Mouse (Mus musculus): ENCODE results near the gene Cyp27b1. TPM values are rescaled to one million over a fixed set of nuclear protein-coding genes. Genes with fewer than 3 reads are reported as not detected.

Gene Cyp27b1
- total RNA-seq, 2 experiments from 2014 or later: 0.45 TPM; not detected in 1

DNA sequence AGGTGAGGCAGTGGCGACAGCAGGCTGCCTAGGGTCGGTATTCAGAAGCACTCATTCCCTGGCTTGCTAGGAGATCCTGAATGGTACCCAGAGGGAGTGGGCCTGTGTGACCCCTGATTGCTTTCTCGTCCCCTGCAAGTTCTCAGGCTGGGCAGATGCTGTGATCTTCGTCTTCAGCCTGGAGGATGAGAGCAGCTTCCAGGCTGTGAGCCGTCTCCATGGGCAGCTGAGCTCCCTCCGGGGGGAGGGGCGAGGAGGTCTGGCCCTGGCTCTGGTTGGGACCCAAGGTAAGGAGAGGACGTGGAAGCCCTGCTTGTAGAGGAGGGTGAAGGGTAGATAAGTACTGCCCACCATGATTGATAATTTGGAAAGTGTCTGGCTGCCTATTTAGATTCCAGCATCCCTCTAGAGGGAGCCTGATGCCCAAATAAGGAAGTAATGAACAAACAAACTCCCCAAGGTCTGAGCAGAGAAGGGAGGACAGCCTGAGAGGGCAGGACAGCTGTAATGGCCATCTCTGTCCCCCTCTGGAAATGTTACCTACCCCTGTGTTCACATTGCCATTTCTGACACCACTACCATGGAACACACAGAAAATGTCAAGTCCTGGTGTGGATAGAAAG, 35.4 kb downstream of the Cyp27b1 start:
- no peak for ATAC-seq (replicated peaks; ENCODE audit: poor library complexity, severe bottlenecking)

DNA sequence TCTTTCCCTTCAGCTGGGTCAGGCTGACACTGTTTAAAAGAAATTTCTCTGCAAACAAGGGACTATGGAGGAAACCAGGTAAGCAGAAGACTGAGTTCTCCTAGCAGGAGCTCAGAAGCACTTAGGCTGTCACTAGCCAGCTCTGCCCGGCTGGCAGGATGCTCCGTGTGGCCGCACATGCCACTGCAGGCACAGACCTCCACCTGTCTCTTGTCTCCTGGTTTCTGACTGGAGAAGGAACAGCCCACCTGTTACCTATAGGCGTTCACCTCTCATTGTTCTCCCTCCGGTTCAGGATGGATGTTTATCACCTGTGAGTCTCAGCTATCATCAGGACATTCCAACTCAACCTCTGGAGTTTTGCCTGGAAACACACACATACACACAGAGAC, 35.9 kb downstream of the Cyp27b1 start:
- no peak for ATAC-seq (replicated peaks; ENCODE audit: poor library complexity, severe bottlenecking)

DNA sequence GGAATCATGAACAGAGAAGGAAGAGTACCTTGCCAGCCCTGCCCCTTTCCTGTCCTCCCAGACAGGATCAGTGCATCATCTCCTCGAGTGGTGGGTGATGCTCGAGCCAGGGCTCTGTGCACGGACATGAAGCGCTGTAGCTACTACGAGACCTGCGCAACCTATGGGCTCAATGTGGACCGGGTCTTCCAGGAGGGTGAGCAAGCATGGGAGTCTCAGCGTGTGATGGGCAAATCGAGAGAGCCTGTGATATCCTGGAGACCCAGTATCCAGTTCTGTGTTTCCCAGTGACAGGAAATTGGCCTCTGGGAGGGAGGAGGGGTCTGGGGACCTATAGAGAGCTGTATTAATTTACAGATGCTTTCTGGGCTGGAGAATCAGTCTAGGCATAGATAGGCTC, 37.0 kb downstream of the Cyp27b1 start:
- no peak for ATAC-seq (replicated peaks; ENCODE audit: poor library complexity, severe bottlenecking)

DNA sequence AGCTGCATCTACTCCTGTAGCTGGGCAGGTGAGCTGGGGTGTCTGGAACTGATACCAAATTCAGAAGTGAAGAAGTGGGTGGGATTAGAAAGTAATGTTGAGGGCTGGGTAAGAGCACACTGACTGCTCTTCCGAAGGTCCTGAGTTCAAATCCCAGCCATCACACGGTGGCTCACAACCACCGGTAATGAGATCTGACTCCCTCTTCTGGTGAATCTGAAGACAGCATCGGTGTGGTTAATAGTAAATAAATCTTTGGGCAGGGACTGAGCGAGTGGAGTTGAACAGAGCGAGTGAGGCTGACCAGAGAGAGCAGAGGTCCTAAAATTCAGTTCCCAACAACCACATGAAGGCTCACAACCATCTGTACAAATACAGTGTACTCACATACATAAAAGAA, 37.6 kb downstream of the Cyp27b1 start:
- ATAC-seq (replicated peaks; ENCODE audit: poor library complexity, severe bottlenecking): no peak

DNA sequence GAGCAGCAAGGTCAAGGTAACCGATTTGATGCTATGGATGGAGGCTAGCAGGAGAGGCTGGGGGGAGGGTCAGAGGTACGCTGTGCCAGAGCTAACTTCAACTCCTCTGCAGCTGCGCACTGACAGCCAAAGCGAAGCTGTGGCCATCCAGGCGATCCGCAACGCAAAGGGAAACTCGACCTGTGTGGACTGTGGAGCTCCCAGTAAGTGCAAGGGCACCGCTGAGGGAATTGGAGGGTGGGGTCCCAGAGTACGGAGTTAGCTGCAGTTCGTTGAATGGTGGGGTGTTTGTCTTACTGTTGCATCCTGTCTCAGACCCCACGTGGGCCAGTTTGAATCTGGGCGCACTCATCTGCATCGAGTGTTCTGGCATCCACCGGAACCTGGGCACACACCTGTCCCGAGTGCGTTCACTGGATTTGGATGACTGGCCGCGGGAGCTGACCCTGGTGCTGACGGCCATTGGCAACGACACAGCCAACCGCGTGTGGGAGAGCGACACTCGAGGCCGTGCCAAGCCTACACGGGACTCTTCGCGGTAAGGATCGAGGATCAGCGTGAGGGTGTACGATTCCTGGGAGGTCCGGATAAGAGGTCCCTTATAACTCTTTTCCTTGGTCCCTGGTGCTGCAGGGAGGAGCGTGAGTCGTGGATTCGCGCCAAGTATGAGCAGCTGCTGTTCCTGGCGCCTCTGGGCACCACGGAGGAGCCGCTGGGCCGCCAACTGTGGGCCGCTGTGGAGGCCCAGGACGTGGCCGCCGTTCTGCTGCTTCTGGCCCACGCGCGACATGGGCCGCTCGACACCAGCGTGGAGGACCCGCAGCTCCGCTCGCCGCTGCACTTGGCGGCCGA, 42.7 kb downstream of the Cyp27b1 start:
- no peak for ATAC-seq (replicated peaks; ENCODE audit: poor library complexity, severe bottlenecking)

DNA sequence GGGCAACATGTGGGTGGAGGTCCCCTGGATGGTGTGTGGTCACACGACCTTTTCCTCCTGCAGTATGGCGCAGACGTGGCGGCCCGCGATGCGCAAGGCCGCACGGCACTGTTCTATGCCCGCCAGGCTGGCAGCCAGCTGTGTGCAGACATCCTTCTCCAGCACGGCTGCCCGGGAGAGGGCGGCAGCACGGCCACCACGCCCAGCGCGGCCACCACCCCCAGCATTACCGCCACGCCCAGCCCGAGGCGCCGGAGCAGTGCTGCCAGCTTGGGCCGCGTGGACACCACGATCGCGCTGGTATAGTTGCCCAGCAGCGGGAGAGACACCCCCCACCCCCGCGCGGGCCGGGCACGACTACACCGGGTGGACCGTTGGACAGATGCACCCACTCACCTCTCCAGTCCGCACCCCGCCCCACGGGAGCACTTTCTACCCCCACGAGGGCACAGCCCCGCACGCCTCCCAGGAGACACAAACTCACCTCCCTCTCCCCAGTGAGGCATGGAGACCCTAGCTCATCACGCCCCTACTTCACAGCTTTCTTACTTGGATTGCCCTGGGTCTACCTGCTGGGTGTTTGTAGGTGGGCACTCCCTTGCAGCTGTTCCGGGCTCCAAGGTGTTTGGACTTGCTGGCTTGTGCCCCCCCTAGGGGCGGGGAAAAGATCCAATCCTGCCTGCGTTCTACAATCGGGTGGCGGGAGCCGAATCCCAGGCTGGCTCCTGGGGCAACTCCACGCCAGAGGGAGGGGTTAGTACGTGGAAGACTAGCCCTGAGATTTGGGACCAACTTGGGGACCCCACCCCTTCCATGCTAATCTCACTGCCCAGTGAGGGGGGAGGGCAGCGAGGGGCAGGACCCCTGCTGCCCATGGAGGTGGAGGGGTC, 43.7 kb downstream of the Cyp27b1 start:
- ATAC-seq (replicated peaks; ENCODE audit: poor library complexity, severe bottlenecking): no peak

DNA sequence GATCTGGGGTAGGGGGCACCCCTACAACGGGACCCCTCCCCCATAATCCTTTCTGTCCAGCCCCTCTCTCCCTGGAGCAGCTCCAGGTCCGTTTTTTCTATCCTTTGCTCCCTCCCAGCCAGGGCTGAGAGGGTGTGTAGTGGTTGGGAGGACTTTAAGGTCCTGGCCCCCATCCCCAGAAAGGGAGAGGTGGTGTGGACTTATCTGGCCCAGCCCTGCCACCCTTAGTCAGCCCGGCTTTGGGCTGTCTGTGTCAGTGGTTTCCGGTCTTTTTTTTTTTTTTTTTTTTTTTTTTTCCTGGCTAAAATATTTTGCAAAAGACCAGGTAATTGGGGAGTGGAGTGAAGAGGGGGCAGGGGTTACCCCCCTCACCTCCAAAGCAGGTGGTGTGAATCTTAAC, 44.7 kb downstream of the Cyp27b1 start:
- no peak for ATAC-seq (replicated peaks; ENCODE audit: poor library complexity, severe bottlenecking)

DNA sequence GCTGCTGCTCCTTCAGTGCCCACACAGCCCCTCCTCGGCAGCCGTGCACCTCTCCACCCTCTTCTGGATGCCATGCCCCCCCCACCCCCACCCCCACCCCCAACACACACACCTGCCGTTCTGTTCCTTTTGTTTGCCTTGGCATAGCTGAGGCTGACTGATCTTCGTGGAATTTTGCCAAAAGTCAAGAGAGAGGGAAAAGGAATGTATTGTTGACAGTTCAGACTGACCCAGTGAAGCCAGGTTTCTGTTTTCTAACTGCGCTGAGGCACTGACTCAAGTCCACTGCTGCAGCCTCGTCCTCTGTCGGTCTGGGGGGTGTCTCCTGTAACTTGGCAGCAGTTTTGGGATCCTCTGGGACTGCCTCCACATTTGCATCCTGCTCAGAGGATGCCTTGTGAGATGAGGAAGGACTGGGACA, 46.3 kb downstream of the Cyp27b1 start:
- no peak for ATAC-seq (replicated peaks; ENCODE audit: poor library complexity, severe bottlenecking)

DNA sequence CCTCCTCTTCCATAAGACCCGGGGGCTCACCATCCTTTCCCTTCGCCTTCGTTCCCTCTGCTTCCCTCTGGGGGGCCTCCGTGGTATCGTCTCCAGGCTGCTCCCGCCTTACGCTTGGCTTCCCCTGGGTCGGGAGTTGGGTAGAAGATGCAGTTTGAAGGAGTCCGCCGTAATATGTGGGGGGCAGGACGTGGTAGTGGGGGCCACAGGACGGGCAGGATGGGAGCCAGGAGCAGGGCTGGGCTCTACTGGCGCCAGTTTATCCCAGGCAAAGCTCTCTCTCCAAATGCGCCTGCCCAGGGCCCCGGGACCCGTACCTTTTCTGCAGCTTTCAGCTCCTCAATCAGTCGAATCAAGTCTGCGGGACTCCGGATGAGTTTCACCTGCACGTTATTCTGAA, 50.5 kb downstream of the Cyp27b1 start:
- no peak for ATAC-seq (replicated peaks; ENCODE audit: poor library complexity, severe bottlenecking)

DNA sequence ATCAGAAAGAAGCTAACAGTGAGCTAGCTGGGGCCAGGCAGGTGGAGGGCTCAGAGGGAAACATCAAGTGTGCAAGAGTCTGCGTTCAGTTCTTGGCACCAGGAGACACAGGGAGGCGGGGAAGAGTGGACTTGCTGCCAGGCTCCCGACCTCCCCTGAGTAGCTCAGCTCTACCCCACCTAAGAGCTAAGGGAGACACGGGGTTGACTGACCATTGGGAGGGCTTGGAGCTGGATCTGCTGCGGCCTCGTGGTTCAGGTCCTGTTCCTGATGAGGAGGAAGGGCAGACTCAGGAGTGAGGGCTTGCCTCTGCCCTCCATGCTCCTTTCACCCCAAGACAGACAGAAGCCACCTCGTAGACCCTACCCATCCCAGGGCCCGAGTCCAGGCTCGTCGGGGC, 51.1 kb downstream of the Cyp27b1 start:
- ATAC-seq (replicated peaks; ENCODE audit: poor library complexity, severe bottlenecking): no peak

DNA sequence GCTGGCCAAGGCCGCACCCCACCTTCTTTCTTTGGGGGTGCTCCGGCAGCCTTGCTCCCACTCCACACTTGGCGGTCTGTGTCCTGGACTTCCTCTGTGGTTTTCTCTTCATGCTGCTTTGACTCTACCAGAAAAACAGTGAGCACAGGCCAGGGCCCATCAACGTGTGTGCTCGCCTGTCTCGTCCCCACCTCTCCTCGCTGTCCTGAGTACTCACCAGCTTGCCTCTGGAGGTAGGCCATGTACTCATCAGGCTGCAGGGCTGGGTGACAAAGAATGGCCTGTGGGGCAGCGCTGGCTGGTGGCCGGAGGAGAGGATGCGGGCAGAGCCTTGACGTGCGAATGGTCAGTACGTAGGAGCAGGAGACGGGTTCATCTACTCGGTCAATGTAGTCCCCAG, 51.8 kb downstream of the Cyp27b1 start:
- ATAC-seq (replicated peaks; ENCODE audit: poor library complexity, severe bottlenecking): no peak

DNA sequence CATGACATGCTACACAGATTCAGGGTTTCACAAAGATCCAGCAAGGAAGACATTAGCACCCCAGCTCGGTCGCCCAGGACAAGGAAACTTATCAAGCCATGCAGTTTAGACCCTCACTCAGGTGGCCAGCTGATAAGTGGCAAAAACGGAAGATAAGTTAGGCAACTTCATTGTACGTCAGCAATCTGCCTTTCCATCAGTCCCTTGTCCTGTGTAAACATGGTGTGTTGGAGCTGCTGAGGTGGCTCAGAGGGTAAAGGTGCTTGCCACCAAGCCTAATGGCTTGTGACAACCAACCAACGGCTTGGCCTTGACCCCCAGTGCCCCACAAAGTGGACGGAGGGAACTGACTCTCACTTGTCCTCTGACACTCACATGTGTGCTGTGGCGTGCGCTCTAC, 52.4 kb downstream of the Cyp27b1 start:
- no peak; the same call in 1 of the 2 replicates for ATAC-seq (replicated peaks; ENCODE audit: poor library complexity, severe bottlenecking)

DNA sequence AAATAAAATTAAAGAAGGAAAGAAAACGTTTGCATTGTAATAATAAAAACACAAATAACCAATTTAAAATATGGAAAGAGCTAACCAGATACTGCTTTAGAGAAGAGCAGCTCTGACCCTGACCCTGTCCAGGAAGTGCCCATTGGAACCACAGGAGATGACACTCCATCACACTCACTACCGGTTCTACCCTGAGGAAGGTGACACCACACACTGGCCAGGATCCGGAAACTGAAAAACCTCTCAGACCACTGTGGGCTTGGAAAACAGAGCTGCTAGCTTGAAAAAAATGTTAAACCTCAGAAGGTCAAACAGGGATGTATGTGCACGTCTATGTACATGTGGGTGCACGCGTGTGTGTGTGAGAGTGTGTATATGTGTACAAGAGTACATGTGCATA, 53.1 kb downstream of the Cyp27b1 start:
- peak; percentile 58 for ATAC-seq (replicated peaks; ENCODE audit: poor library complexity, severe bottlenecking)

Other genes starting within 250 kb of the Cyp27b1 start
- 19.0 and 20.2 TPM in 2 replicates for gene Atp23, start 146.9 kb upstream of the Cyp27b1 start, total RNA-seq (2014; fragmentation: Nextera tagmentation)
- 12.8 and 15.7 TPM in 2 replicates for gene Atp23, start 146.9 kb upstream of the Cyp27b1 start, total RNA-seq (2017)
- 53.4 and 62.9 TPM in 2 replicates for gene Ctdsp2, start 69.5 kb upstream of the Cyp27b1 start, total RNA-seq (2014; fragmentation: Nextera tagmentation)
- gene Ctdsp2, start 69.5 kb upstream of the Cyp27b1 start, total RNA-seq (2017): 21.2 and 21.5 TPM in 2 replicates
- gene Avil, start 47.5 kb upstream of the Cyp27b1 start, total RNA-seq (2014; fragmentation: Nextera tagmentation): not detected in 2 replicates
- not detected in 2 replicates for gene Avil, start 47.5 kb upstream of the Cyp27b1 start, total RNA-seq (2017)
- 32.9 and 52.7 TPM in 2 replicates for gene Tsfm, start 17.4 kb upstream of the Cyp27b1 start, total RNA-seq (2014; fragmentation: Nextera tagmentation)
- gene Tsfm, start 17.4 kb upstream of the Cyp27b1 start, total RNA-seq (2017): 33.1 and 41.5 TPM in 2 replicates
- gene Mettl1, start 6.8 kb upstream of the Cyp27b1 start, total RNA-seq (2014; fragmentation: Nextera tagmentation): 40.4 and 47.0 TPM in 2 replicates
- 25.8 and 36.7 TPM in 2 replicates for gene Mettl1, start 6.8 kb upstream of the Cyp27b1 start, total RNA-seq (2017)
- gene Eef1akmt3, start 6.7 kb upstream of the Cyp27b1 start, total RNA-seq (2014; fragmentation: Nextera tagmentation): 0.13 TPM in 1 of 2 replicates, not detected in the other
- gene Eef1akmt3, start 6.7 kb upstream of the Cyp27b1 start, total RNA-seq (2017): not detected in 2 replicates
- not detected in 2 replicates for gene March9, start 11.9 kb downstream of the Cyp27b1 start, total RNA-seq (2014; fragmentation: Nextera tagmentation)
- gene March9, start 11.9 kb downstream of the Cyp27b1 start, total RNA-seq (2017): not detected in 2 replicates
- 721 and 802 TPM in 2 replicates for gene Cdk4, start 15.3 kb downstream of the Cyp27b1 start, total RNA-seq (2014; fragmentation: Nextera tagmentation)
- gene Cdk4, start 15.3 kb downstream of the Cyp27b1 start, total RNA-seq (2017): 568 and 716 TPM in 2 replicates
- gene Tspan31, start 22.0 kb downstream of the Cyp27b1 start, total RNA-seq (2014; fragmentation: Nextera tagmentation): 92.4 and 102 TPM in 2 replicates
- 82.5 and 82.6 TPM in 2 replicates for gene Tspan31, start 22.0 kb downstream of the Cyp27b1 start, total RNA-seq (2017)
- 26.3 and 27.2 TPM in 2 replicates for gene Agap2, start 27.0 kb downstream of the Cyp27b1 start, total RNA-seq (2014; fragmentation: Nextera tagmentation)
- gene Agap2, start 27.0 kb downstream of the Cyp27b1 start, total RNA-seq (2017): 18.8 and 34.4 TPM in 2 replicates
- 73.3 and 80.0 TPM in 2 replicates for gene Os9, start 72.9 kb downstream of the Cyp27b1 start, total RNA-seq (2014; fragmentation: Nextera tagmentation)
- 202 and 218 TPM in 2 replicates for gene Os9, start 72.9 kb downstream of the Cyp27b1 start, total RNA-seq (2017)
- gene B4galnt1, start 117.0 kb downstream of the Cyp27b1 start, total RNA-seq (2014; fragmentation: Nextera tagmentation): 288 and 308 TPM in 2 replicates
- gene B4galnt1, start 117.0 kb downstream of the Cyp27b1 start, total RNA-seq (2017): 141 and 161 TPM in 2 replicates
- 0.15 TPM in 1 of 2 replicates, not detected in the other for gene Slc26a10, start 132.4 kb downstream of the Cyp27b1 start, total RNA-seq (2014; fragmentation: Nextera tagmentation)
- 0.26 and 0.88 TPM in 2 replicates for gene Slc26a10, start 132.4 kb downstream of the Cyp27b1 start, total RNA-seq (2017)
- gene Arhgef25, start 141.8 kb downstream of the Cyp27b1 start, total RNA-seq (2014; fragmentation: Nextera tagmentation): 3.2 TPM in 1 of 2 replicates, not detected in the other
- gene Arhgef25, start 141.8 kb downstream of the Cyp27b1 start, total RNA-seq (2017): 0.15 and 0.95 TPM in 2 replicates
- gene Dtx3, start 147.5 kb downstream of the Cyp27b1 start, total RNA-seq (2014; fragmentation: Nextera tagmentation): 51.9 and 54.4 TPM in 2 replicates
- 17.9 and 19.9 TPM in 2 replicates for gene Dtx3, start 147.5 kb downstream of the Cyp27b1 start, total RNA-seq (2017)
- 12.1 and 13.6 TPM in 2 replicates for gene Pip4k2c, start 163.3 kb downstream of the Cyp27b1 start, total RNA-seq (2014; fragmentation: Nextera tagmentation)
- 7.6 and 13.8 TPM in 2 replicates for gene Pip4k2c, start 163.3 kb downstream of the Cyp27b1 start, total RNA-seq (2017)
- gene Kif5a, start 215.1 kb downstream of the Cyp27b1 start, total RNA-seq (2014; fragmentation: Nextera tagmentation): 1.4 TPM in 1 of 2 replicates, not detected in the other
- gene Kif5a, start 215.1 kb downstream of the Cyp27b1 start, total RNA-seq (2017): 0.30 and 0.31 TPM in 2 replicates
- gene Dctn2, start 218.1 kb downstream of the Cyp27b1 start, total RNA-seq (2014; fragmentation: Nextera tagmentation): 62.3 and 72.1 TPM in 2 replicates
- gene Dctn2, start 218.1 kb downstream of the Cyp27b1 start, total RNA-seq (2017): 80.4 and 83.9 TPM in 2 replicates
- gene Mbd6, start 240.8 kb downstream of the Cyp27b1 start, total RNA-seq (2014; fragmentation: Nextera tagmentation): 53.3 and 72.1 TPM in 2 replicates
- gene Mbd6, start 240.8 kb downstream of the Cyp27b1 start, total RNA-seq (2017): 4.1 TPM in 2 replicates

All from granulocyte monocyte progenitor cell, adult 5-6 weeks (primary cell).